Mouse (Mus musculus) left cerebral cortex, adult 2 months (tissue): ENCODE measurements at regions not wholly inside any gene's neighbourhood (a gene's known extent, or its start where the extent isn't known, plus 50 kb on each side); places are given as distances from the start of the nearest gene placed in this dataset.

Experiments used
- DNase-seq, 2 experiments: peaks; one replicate each; pipeline ENCODE4 v3.0.0; 2021 to 2022; ENCODE audit warnings: low spot score in 2 of 2, mixed read lengths in 1 of 2; ENCODE audit errors: extremely low spot score in 1 of 2
- H3K27ac ChIP-seq: fragments of 200-600 bp; 2 replicates; pipeline ENCODE4 v1.8.1; 2022
- H3K4me3 ChIP-seq: fragments of 200-600 bp; 2 replicates; pipeline ENCODE4 v1.8.1; 2022
- CTCF ChIP-seq: fragments of 200-600 bp; IDR thresholded peaks from 2 replicates; pipeline ENCODE4 v1.8.1; 2022; ENCODE audit warnings: antibody characterized with exemption, mild to moderate bottlenecking, moderate library complexity
- intact Hi-C: fragments of 180-260 bp; cut with DNase I; formaldehyde crosslinking; loops from one replicate; pipeline ENCODE4 v1.15.1; 2025

DNA sequence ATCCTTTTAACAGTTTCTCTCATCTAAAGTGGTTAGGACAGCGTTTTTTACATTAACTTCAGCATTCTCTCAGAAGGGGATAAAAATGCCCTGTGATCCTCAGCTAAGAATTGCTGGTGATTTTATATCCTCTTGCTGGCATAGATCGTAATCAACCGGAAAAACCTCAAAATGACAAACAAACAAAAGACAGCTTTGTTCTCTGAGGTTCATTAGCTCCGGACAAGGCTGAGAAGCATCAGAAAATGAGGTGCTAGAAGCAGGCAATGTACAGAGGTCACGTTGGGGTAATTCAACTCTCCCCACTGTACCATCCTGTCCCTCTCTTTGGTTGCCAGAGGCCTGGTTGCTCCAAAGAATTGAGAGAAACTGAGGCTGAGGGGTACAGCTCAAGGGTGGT, 120.0 kb upstream of the Astn2 start:
- intact Hi-C loops: no loop called here
- no peak for DNase-seq
- Histone ChIP-seq H3K4me3 (no peak overlapping the region), H3K27ac (no peak overlapping the region)
- no peak for TF ChIP-seq CTCF

DNA sequence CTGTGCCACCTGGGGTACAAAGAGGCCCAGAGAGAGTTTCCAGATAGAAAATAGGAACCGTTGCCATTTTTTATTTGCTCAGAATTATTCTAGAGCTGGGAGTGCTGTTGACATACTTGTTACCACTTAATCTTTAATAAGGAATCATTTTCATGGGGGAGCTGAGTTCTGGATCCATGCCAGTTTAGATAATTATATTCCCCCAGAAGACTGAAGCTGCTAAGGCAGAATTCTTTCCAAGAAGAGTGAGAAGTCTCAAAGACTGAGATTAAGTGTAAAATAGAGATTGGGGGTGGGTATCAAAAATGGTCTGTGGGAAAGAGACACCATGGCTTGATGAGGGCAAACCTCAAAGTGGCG, 119.5 kb upstream of the Astn2 start:
- no peak for TF ChIP-seq CTCF
- no peak overlapping the region for H3K27ac ChIP-seq
- no peak for DNase-seq
- no peak overlapping the region for H3K4me3 ChIP-seq
- intact Hi-C loops: no loop called here

DNA sequence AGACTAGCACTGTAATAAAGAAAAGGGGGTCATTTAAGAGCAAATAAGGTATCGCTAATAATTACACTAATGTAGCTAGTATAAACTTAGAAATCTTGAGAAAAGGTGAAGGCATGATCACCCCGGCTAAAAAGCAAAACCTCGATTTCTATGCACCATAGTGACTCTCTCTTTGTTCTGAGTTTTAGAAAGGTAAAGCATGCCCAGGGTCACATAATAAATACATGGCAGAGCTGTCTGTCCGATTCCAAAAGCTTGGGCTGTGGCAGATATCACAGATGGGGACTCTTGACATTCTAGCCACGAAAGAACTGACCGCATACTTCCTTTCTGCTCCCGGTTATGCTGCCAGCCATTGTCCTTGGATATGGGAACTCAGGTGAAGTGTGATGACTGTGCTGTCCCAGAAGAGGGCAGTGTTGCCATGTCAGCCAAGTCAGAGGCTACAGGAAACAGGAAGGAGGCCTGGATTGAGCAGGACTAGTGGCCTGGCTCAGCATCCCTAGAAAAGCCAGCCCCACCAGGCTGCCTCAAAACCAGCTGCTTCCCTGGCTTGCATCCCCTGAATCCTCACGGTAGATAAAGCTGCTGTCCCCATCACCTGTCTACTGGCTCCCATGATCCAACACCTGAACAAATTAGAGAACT, 119.0 kb upstream of the Astn2 start:
- peak; percentile 24 to 38 for DNase-seq
- H3K4me3 ChIP-seq: no peak overlapping the region
- peak; percentile 71 for TF ChIP-seq CTCF
- intact Hi-C loops: no loop called here
- H3K27ac ChIP-seq: no peak overlapping the region

DNA sequence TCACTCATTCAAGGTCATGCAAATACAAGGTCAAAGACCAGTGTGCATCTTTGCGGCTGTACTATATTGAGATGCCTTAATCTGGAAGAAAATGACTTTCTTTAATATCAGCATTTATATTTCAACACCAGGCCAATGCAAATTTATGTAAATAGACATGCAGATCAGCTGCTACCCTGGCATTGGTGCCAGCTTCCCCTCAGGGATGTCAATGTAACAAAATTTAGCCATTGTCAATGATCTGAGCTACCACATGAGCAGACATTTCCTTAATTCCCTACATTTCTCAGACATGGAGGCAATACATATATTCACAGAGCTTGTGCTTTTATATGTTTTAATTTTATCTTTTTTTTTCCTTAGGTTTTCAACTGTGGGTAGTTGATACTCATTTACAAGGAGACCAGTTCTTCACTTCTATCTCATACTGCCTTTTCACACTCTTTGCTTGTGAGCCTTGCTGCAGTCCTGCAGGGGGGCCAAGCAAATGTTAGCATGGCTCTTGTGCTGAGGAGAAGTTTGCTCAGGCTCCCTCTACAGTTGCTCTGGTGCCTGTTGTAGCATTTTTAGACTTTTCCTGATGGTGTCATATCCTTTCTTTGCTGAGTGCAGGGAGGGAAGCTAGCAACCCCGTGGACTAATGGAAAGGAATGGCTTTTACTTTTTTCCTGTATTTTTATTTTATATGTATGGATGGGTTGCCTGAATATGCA, 117.8 kb upstream of the Astn2 start:
- intact Hi-C loops: no loop called here
- no peak; the same call in none of the 2 replicates for TF ChIP-seq CTCF
- no peak overlapping the region for H3K27ac ChIP-seq
- no peak for DNase-seq
- no peak overlapping the region for H3K4me3 ChIP-seq

DNA sequence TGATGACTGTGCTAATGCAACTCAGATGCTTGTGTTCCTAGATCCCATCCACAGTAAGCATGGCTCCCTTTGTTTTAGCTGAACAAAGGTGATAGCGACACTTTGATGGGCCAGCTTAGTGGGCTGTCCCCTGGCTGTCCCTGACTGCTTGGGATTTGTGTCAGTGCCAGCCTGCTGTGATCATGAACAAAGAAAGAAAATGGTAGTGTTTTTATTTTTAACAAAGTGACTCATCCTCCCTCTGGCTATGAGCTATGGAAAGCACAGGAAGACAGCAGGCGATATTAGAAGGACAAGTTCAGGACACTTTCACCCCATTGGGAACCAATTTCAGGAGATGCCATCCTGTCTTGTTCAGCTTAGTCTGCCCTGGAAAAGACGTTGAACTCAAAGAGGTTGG, 116.4 kb upstream of the Astn2 start:
- intact Hi-C loops: no loop called here
- peak in 1 of 2 experiments; percentile 11 for DNase-seq
- Histone ChIP-seq H3K4me3 (no peak overlapping the region), H3K27ac (no peak overlapping the region)
- no peak for TF ChIP-seq CTCF

DNA sequence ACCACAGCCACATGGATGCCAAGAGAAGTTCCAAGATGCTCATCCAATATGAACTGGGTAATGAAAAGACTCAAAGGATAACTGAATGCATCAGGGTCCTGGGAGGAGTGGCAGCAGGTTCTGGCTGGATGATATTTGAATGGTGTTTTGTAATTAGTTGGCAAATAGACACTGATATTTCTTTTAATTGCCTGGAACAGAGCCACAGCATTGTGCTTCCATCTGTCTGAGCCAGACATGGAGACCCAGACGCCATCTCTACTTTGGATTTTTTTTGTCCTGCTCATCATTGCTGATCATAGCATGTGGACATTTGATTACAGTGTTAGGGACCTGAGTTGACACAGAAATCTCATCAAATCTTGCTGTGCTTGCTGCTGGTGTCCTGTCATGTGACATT, 111.4 kb upstream of the Astn2 start:
- DNase-seq: no peak
- no peak for TF ChIP-seq CTCF
- intact Hi-C loops: loop anchor here (10.0 kb wide), 1 partner anchor 341 kb away; no protein-coding TSS in a partner anchor
- H3K27ac ChIP-seq: no peak overlapping the region
- no peak overlapping the region for H3K4me3 ChIP-seq

DNA sequence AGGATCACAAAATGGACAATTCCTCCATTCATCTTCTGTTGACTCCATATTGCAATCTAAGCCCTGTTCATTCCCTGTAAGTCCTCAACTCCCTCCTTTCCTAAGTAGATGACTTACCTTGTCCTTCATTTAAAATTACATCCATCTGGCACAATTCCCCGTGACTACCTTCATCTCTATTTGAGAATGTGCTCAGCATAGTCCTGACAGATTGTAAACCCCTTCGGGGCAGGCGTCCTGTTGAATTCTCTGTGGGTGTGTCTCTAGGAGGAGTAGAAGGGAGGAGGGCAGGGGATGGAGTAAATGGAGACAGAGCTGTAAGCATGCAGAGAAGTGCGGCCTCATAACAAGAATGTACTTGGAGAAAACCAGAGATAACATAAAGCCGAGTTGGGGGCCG, 79.1 kb upstream of the Astn2 start:
- TF ChIP-seq CTCF: no peak
- Histone ChIP-seq H3K4me3 (no peak overlapping the region), H3K27ac (no peak overlapping the region)
- intact Hi-C loops: no loop called here
- no peak for DNase-seq

DNA sequence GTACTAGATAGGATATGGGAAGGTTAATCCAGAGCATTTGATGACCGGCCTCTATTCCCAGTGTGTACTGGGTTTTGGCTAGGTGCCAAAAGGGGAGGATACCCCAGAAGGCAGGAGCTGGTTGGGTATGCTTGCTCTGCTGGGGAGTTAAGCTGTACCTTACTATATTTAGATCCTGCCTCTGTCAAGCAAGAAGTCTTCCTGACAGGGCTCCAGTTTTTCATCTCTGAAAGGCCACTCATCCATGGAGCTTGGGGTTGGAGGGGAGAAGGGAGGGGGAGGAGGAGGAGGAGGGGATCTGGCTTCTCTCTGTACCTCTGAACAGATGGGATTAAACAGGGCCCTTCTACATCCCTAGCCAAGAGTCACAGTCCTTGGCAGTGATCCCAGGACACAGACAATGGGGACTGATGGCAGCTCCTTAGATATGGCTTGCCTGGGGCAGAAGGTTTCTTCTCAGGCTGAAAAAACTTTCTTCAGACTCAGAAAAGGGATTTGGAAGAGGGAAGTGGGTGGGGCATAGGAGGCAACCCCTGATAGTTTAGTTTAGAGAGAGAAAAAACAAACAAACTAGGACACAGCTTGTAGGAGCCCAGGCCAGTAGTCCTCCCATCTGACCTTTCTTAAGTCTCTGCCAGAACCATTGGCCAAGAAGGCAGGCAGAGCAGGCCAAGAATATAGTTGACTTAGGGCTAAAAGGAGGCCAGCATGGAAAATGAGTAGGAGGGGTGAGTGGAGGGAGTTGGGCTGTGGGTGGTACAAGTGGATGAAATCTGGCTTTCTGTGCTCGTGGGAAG, 78.3 kb upstream of the Astn2 start:
- DNase-seq: peak; percentile 37 to 68
- no peak overlapping the region for H3K27ac ChIP-seq
- intact Hi-C loops: no loop called here
- TF ChIP-seq CTCF: no peak
- no peak overlapping the region for H3K4me3 ChIP-seq

DNA sequence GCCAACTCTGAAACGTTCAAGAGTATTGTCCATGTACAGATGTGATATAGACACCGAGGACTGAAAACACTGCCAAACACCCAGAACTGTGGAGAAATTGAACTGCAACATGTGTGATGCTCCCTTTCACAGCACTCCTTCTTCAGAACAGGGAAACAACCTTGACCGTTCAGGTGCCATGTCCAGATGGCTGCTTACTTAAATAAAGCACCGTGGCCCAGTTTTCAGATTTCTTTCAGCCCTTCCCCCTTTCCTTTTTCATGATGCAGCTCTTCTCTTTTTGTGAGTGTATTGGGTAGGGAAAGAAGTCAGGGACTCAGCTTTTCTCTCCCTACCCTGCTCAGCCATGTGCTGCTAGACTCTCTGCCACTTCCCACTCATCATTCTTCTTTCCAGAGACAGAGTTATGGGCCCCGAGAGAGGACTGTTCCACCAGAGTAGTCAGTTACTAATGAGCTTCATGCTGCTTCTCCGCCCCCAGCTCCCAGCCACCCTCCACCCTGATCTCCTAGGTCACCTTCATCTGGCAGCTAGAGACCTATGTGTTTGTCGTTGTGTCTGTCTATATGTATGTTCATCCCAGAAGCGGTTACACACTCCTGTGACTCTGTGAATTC, 74.3 kb upstream of the Astn2 start:
- no peak for DNase-seq
- Histone ChIP-seq H3K4me3 (no peak overlapping the region), H3K27ac (no peak overlapping the region)
- no peak for TF ChIP-seq CTCF
- intact Hi-C loops: no loop called here
